Comparison of ENCODE assay signal across 10 mouse cellular contexts in the genomic region with DNA sequence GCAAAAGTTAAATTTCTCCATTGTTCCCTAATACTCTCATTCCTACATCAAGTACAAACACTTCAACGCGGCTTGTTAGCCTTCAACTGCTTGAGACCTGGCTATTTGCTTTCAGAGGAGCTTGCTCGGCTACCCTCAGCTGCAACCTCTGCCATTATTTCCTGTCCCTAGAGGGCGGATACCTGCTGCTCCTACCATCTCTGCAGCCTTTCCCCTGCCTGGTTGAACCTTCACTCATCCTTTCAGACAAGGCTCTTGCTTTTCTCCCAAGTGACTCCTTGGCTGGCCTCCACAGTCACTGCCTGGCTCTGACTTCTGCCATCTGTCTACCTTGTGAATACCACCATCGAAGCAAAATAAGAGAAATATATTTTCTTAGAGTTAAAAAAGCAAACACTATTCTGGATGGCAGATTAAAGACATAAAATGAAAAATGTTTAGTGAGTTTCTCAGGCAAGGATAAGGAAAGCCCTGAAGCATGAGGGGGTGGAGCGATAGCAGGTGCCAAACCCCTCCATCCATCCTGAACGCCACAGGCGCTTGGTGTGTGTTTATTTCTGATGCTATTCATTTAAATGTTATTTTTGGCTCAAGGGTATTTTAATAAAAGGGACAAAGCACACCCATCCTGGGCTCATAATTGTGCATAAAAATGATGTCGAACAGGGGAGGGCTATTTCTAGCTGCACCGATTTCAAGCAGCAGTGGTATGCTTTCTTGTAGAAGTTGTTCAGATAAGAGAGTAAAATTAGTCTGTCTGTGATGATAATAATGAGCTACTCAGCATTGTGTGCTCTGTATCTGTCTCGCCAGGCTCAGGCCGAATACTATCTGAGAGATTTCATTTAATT.
A peak's percentile ranks its signal among the peaks of the same experiment; 100 is the strongest.
DNase-seq lines count a peak whose midpoint lies in the region; ATAC-seq lines count a peak whose summit lies in the region.
"Had no signal": no experiment of that assay in that cellular context is flagged by ENCODE, and none has a peak within 500 bp of the region (broad histone marks: within the 10 kb centered on the region; RNA-seq: fewer than 3 reads in every experiment).

No protein-coding gene starts in this region.

- 37% methylated on average over 12 of the region's 12 CpGs for WGBS in heart, embryonic 14.5 days

- peaks cover 7 to 13% of the 10 kb centered on the region in 2 experiments for H3K4me1 ChIP-seq in heart, embryonic 14.5 days (ENCODE audit: control insufficient read depth in 2 of 2, insufficient read depth in 2 of 2, low read length in 2 of 2)
- H3K4me1 ChIP-seq: embryonic facial prominence, embryonic 13.5 days had no signal

- no peak overlapping the region for H3K4me3 ChIP-seq in heart, embryonic 14.5 days (ENCODE audit: control insufficient read depth in 1 of 2, insufficient read depth in 1 of 2, low read depth in 1 of 2, low read length in 2 of 2)
- H3K4me3 ChIP-seq: embryonic facial prominence, embryonic 13.5 days had no signal

- H3K9me3 ChIP-seq in heart, embryonic 14.5 days (ENCODE audit: control insufficient read depth, low read length) = no peaks in the 10 kb centered on the region
- H3K9me3 ChIP-seq: embryonic facial prominence, embryonic 13.5 days had no signal

- H3K27me3 ChIP-seq in heart, embryonic 14.5 days (ENCODE audit: control insufficient read depth, insufficient read depth, low read length) = no peaks in the 10 kb centered on the region
- H3K27me3 ChIP-seq: embryonic facial prominence, embryonic 13.5 days had no signal

- peak overlapping the region; percentile 81 to 85 for H3K27ac ChIP-seq in heart, embryonic 14.5 days (replicated peaks in 1 of 2; ENCODE audit: control insufficient read depth in 1 of 2, insufficient read depth in 1 of 2, low read depth in 2 of 2, low read length in 2 of 2)
- H3K27ac ChIP-seq: embryonic facial prominence, embryonic 13.5 days had no signal

- no peak overlapping the region for H3K9ac ChIP-seq in heart, embryonic 14.5 days (ENCODE audit: low read length)
- H3K9ac ChIP-seq: embryonic facial prominence, embryonic 13.5 days had no signal

- H3K36me3 ChIP-seq in heart, embryonic 14.5 days (ENCODE audit: control insufficient read depth, insufficient read depth, low read length) = no peaks in the 10 kb centered on the region
- H3K36me3 ChIP-seq: embryonic facial prominence, embryonic 13.5 days had no signal

- H3K4me2 ChIP-seq in heart, embryonic 14.5 days (ENCODE audit: low read length) = peak overlapping the region; percentile 48
- H3K4me2 ChIP-seq: embryonic facial prominence, embryonic 13.5 days had no signal

- no peak; the same call in 1 of the 2 replicates for ATAC-seq in heart, embryonic 14.5 days (ENCODE audit: insufficient number of reproducible peaks, insufficient read depth, low FRiP score, low read depth)
- no peak for ATAC-seq in CD4-positive, CD25-positive, alpha-beta regulatory T cell, adult 4 months

- peak; percentile 6 to 20 for DNase-seq in heart, adult 9 months (ENCODE audit: low spot score in 2 of 2)
- DNase-seq in heart, adult 11 months = no peak
- DNase-seq in right cerebral cortex, postnatal 10 days (ENCODE audit: low spot score in 2 of 2) = peak; percentile 24 to 35
- no peak for DNase-seq in right cerebral cortex, adult 18-20 months
- DNase-seq in left cerebral cortex, adult 18-20 months (ENCODE audit: low spot score in 2 of 2) = no peak
- DNase-seq in gastrocnemius, postnatal 4 days (ENCODE audit: low spot score in 2 of 2) = no peak
- DNase-seq: lung, postnatal 4 days had no signal

Comparison
In these comparisons a context has a peak if more than half of its experiments do, and no peak if none do; other contexts are left out.
1. DNase-seq: peak in heart, adult 9 months (2 of 2) and right cerebral cortex, postnatal 10 days (2 of 2); none in heart, adult 11 months (single experiment), right cerebral cortex, adult 18-20 months (single experiment), left cerebral cortex, adult 18-20 months (0 of 2) and gastrocnemius, postnatal 4 days (0 of 2).